Mouse (Mus musculus) Muller cell, postnatal 12 days (primary cell): ENCODE measurements around the gene Dhx32.
A peak's percentile ranks its signal among the peaks of the same experiment; 100 is the strongest.
"Not testable (repeated sequence)": the region's sequence is repeated elsewhere in the genome, so short reads cannot be mapped to it uniquely, and the experiment has no call there.

Source experiments
- DNase-seq: peaks from one replicate; pipeline ENCODE4 v3.0.0-alpha.2; 2015; ENCODE audit errors: inconsistent ontology term

Dhx32 gene

DNA sequence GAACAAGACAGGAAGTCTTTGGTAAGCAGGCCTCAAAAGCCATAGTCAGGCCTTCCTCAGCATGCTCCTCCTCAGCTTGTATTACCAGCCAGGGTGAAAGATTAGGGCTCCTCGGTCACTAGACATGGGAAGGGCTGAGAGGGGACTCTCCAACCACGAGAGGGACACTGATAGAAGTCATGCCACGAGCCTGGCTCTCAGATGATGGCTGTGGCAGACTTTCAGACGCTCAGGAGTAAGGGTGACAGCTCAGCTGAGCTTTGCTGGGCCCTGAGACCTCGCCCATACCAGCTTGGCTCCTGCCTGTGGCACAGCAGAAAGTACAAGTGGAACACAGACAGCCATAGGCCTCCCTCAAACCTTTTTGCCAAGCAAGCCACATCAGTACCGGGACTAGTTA is 55.5 kb downstream of the Dhx32 start:
- DNase-seq = no peak

DNA sequence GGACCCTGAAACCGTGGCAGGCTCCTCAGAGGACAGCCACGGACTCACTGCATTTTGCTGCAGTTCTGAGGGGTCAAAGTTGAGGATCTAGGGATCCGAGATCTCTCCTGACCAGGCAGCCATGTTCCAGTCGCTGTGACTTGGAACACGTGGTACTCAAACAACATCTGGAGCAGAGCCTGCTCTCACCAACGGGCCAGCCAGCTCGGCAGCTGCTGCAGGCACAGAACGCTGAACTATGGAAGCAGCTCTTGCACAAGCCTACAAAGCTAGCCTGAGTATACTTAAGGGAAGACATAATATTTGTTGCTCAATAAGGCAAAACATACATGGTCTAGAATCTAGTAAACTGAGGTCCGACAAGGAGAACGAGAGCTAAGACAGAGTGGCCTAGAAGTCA is 57.0 kb downstream of the Dhx32 start:
- DNase-seq = no peak

DNA sequence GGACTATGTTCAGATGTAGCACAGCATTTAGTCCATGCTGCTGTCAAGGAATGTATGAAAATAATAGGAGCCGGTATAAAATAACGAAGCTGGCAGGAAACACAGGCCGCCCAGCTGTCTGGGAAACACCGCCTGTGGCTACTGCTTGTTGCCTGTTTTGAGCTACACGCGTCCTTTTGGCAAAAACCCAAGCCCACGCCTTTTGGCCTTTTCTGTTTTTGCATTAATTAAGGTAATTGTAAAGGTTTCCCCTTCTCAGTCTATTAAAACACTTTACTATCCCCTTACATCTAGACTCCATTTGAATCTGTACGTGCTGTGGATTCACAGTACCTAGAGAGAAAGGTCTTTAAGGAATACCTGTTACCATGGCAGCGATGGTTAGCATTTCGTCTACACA is 57.7 kb downstream of the Dhx32 start:
- DNase-seq = peak; percentile 35

DNA sequence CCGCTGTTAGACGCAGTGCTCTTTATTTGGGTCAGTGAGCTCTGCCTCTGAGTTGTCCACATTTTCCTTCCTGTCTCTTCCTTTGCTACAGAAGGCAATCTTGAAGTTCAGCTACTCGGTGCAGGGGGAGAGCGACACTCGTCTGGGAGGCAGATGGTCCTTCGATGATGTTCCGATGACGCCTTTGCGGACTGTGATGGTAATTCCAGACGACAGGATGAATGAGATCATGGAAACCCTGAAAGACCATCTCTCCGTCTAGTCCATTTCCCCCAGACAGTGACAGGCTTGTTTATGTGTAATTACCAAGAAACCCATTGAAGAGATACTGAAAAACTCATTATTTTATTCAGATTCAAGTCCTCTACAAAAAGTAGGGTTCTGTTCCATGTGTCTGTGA is 61.9 kb downstream of the Dhx32 start:
- peak; percentile 97 for DNase-seq

DNA sequence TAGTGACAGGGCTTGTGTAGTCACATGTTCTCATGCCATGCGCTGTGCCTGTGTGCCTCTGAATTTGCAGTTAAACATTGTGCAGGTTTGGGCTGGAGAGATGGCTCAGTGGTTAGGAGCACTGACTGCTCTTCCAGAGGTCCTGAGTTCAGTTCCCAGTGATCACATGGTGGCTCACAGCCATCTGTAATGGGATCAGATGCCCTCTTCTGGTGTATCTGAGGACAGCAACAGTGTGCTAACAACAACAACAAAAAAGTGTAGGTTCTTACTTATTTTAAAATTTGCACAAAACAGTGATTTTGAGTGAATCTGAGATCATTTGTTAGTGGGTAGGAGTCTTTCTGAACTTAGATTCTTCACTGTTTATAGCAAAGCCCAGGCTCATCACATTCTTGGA is 63.9 kb downstream of the Dhx32 start:
- DNase-seq = no peak

DNA sequence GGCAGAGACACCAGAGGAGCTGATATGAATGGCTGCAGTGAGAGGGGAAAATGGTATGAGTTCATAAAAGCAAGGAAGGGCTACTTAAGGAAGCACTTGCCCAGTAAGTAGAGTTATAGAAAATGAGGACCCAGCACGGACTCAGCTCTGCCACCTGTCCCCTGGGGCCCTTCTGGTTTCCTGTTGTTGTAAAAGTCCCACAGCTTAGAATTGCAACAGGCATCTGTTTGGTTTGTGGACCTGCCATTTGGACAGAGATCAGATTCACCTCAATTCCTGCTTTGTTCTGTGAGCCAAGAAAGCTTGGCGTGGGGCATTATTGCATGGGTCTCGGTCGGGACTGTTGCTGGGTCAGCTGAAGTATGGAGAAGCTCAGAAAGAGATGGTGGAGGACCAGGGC is 67.1 kb downstream of the Dhx32 start:
- no peak for DNase-seq

DNA sequence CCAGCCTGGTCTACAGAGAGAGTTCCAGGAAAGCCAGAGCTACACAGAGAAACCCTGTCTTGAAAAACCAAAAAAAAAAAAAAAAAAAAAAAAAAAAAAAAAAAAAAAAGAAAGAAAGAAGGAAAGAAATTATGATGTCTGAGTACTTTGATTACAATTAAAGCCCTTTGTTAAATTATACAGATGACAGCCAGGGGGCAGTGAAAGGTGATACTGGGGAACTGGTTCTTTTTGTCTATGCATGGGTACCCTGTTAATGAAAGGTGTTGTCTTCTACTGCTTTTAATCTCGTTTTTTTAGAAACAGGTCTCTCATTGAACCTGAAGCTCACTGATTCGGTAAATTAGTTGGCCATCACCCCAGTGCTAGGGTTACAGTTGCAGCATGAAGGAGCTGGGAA is 75.2 kb downstream of the Dhx32 start:
- DNase-seq = no peak

DNA sequence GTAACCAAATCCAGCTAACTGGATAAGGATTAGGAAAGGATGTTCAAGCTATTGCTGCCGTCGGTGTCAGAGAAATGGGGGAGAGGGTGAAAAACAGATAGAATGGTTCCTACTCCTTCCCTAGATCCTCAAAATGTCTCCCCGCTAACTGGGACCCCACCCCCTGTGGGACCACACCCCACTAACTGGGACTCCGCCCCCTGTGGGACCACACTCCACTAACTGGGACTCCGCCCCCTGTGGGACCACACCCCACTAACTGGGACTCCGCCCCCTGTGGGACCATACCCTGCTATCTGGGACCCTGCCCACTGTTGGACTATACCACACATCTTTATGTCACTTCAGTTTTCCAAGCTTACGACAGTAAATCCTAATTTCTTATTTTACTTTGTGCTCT is 78.6 kb downstream of the Dhx32 start:
- no peak for DNase-seq

DNA sequence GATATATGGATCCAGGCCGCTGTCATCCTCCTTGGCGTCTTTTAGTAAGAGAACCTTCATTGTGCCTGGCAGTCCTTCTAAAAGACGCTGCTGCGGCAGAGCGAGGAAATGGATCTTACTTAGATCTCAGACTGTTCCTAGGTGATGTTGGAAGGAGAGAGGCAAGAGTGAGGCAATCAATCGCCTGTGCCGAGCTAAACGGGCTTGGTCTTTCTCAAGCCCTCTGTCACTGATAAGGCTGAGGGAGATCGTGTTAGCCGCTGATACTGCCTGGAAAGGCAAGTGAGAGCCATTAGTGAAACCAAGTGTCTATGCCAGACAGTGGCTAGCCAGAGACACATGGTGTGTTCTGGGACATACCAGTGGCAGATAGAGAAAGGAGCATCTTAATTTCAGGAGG is 80.2 kb downstream of the Dhx32 start:
- DNase-seq = no peak

DNA sequence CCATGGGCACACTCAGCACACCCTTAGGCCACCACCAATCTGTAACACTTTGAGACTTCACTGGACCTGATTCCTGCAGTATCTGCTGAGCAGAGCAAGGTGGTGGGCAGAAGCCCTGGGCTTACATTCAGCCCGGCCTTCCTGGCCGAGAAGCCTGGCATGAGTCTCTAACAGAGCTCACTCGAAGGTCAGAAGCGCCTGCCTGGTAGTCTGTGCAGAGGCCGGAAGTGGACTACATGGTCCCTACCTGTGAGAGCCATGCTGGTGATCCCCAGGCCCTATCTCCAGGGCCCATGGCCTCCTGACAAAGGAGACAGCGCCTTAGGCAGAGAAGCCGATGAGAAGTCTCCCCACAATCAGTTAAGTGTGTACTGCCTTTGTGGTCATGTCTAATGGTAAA is 81.2 kb downstream of the Dhx32 start:
- no peak for DNase-seq

DNA sequence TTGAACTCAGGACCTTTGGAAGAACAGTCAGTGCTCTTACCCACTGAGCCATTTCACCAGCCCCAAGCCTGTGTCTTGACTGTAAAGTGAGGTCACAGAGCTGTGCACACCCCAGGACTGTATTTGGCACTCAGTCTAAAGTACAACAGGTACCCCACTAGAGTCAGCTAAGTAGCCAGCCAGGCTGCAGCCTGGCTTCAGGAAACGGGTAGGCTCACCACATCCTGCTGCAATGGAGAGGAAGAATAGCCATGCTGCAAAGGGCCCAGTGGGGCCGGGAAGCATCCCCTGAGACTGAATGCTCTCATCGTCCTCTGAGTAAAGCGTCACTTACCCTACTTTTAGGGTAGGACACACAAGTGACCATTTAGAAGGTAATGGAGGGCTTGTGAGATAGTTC is 82.6 kb downstream of the Dhx32 start:
- no peak for DNase-seq

DNA sequence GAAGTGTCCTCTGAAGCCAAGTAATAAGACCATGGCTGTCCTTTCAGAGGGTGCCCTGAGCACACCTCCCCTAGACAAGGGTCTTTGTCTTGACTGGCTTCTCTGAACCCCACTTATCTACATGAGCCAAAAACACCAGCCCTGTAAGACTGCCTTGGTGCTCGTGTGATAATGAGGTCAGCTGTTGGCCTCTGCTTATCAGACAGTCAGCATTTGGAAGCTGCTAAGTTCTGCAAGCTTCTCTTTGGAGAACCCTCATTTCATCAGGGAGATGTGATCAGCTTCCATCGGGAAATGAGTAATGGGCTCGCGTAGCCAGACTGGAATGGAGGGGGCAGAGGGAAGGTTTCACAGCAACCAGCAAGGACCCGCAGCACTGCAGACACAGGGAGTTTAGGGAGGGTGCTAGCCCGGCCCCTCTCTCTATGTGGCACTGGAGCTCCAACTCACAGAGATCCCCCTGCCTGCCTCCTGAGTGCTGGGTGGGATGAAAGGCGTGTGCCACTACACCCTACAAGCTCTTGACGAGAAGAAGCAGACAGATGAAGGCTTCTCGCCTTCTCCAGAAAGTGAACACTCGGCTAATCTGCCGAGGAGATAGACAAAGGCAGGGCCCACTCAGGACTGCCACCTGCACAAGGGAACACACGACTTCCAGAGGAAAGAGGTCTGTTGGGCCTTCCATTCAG is 84.4 kb downstream of the Dhx32 start:
- DNase-seq = no peak

DNA sequence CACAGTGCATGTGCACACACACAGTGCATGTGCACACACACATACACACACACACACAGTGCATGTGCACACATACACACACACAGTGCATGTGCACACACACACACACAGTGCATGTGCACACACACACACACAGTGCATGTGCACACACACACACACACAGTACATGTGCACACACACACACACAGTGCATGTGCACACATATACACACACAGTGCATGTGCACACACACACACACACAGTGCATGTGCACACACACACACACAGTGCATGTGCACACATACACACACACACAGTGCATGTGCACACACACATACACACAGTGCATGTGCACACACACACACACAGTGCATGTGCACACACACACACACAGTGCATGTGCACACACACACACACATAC is 96.9 kb downstream of the Dhx32 start:
- not testable (repeated sequence) for DNase-seq

DNA sequence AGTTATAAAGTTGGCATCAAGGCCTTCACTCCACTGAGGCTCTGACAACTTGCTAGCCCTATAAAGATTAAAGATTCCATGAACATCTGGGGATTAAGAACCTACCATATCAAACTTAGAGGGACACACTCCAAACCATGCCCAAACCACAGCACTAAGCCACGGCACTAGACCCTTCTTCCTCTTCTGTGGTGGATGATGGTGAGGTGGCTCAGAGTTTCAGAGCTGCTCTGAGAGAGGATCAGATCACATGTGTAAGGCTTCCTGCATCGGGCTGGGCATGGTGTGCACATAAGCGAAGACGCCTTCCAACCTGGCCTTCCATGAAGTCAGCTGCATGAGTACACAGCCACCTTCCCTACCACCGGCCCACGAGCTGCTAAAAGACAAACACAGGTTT is 97.8 kb downstream of the Dhx32 start:
- DNase-seq = no peak

DNA sequence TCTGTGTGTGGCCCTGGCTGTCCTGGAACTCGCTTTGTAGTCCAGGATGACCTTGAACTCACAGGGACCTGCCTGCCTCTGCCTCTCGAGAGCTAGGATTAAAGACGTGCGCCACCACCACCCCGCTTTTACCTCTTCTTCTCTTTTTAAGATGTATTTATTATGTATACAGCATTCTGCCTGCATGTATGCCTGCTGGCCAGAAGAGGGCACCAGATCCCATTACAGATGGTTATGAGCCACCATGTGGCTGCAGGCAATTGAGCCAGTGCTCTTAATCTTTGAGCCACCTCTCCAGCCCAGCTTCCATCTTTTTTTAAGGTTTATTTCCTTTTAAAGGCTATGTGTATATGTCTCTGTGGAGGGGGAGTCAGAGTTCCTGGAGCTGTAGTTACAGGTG is 98.4 kb downstream of the Dhx32 start:
- DNase-seq = no peak

DNA sequence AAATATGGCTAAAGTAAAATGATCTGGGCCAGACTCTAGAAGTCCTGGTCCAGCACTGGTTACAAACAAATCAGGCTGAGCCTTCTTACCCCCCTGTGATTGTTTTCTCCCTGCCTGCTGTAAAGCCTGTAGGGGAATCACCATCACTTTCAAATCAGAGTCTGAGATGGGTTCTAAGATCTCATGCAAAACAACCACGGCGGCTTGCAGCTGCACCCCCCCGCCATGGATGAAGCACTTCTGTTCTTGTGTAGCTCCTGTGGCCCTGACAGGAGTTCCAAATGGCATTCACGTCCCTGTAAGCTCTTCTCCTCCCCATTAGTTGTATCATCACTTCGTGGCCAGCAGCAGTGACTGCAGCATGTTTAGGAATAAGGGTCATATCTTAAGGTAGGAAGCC is 98.9 kb downstream of the Dhx32 start:
- no peak for DNase-seq

DNA sequence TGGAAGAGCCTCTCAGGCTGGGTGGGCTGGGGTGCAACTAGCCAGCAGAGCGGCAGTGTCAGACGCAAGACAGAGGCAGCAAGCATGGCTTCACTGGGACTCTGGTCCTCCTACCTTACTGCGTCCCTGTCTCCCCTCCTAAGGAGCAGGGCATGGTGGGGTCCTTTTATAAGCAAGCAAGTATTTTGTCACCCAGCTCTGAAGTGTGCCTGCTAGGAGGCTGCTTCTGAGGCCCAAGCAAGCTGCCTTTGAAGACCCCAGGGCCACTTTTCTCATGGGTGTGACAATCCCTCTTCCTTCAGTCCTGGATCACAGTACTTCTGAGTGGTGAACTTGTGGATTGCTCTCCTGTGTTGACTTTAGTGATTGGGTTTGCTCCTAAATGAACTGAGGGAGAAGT is 102.6 kb downstream of the Dhx32 start, which contains the start of gene Mmp21:
Gene Mmp21, minus strand, starts transcription at position 101 of the 400 bp plus-strand sequence.
- no peak for DNase-seq

DNA sequence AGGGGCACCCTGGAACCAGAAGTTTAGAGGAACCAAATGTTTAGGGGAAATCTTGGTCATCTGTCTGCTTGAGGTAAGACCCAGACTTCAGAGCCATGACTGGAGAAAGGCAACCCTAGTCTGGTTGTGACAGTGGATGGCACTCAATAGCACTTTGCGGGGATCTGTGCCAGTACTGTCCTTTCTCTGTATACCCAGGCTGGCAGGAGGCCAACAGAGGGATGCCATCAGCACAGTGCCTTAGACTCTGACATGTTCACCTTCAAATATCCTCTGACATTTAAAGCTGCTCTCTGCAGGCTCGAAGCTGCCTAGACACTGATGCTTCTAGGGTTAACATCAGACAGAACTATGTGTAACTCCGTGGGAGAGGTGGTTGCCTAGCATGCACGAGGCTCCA is 103.1 kb downstream of the Dhx32 start:
- peak; percentile 27 for DNase-seq

DNA sequence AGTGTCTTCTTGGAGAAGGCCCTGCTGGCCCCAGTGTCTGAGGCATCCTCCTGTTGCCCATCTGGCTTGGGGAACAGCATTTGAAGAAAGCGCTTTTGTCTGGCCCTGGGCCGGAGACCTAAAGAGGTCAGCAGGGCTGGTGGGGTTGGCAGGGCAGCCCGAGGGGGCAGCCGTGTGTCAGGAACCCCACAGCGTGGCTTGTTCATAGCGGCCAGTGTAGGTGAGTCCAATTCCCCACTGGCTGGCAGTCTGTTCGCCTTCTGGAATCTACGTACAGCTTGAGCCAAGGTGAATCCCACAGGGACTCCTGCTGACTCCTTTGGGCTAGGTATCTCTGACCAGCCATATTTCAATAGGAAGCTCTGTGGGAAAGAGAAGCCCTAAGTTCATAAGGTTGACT is 103.8 kb downstream of the Dhx32 start:
- DNase-seq = no peak

DNA sequence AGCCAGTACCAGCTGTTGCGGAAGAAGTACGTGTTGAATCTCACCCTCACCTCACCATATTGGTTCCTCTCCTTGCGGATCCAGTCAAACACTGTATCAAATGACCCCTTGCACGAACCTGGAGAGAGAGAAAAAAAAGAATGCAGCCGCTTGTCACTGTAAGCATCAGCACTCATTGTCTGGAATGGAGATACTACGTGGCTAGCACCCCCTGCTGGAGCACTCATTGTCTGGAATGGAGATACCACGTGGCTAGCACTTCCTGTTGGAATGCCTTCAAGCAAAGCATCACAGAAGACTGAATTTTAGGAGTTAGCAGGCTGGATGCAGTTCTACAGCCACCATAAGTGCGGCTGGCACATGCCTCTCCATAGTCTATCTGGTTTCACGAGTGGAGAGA is 106.5 kb downstream of the Dhx32 start:
- no peak for DNase-seq
